Mouse (Mus musculus) T-helper 2 cell (primary cell): ENCODE measurements around the gene Stxbp6.

ENCODE experiments used
- in situ Hi-C: fragments of 300-600 bp; cut with MboI, MseI; formaldehyde crosslinking; loops from one replicate; pipeline ENCODE4 v1.15.1; 2025; ENCODE audit warnings: high pct_unique_total_duplicates

Stxbp6 gene

DNA sequence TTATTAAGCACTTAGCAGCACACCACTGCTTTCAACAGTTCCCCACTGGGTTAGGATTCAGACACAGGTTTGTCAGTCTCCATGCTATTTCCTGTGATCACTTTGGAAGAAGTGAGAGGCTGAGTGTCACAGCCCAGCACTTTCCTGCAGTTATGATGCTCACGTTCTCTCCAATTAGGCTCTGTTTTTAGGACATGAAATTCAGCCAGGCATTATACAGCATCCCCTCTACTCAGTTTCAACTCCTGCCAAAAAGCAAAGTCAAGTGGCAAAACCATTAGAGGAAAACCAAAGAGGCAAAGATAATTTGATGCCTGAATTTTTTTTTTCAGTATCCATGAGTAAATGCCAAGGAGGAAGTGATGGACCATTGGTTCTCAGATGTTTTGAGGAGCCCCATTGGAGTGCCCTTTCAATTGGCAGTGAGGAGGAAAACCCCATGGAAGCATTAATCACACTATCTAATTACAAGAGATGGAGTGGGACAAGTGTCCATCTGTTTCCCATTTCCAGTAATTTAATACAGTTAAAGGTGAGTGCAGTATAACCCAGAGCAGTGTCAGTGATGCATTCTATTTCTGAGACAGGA, 238.5 kb downstream of the Stxbp6 start:
- in situ Hi-C loops: loop anchor here (25.0 kb wide), 1 partner anchor 351 kb away; no protein-coding TSS in a partner anchor

DNA sequence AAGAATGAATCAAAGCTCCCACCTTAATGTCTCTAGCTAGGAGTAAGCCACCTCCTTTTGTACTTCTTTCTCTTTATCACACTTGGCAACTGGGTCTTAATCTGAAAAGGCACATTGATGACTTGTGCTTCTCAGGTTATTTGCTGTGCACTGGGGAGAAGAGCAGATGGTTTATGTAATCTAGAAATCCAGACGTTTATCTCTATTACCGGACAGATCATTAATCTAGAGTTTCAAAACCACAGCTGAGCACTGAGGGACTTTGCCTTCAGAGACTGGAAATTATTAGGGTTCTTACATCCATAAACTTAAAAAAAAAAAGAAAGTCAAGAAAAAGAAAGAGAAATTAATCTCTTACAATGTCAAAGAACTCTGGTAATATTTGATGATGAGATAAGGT, 262.6 kb downstream of the Stxbp6 start:
- in situ Hi-C loops: no loop called here

DNA sequence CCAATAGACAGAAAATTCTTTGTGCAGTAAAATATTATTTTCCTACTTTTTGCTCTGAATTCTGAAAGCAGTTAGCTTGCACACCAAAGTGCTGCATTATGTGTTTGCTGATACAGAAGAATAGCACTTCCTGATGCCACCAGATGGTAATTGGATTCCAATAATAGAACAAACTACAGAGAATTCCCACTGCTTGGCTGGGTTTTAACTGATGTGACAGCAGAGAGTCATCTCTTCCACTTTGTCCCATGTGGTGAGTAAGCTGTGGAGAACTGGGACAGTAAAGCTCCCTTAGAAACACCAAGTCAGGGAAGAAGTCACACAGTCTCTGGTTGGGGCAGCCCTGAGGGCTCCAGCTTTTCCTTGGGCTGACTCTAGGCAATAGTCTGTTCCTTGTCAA, 270.3 kb downstream of the Stxbp6 start:
- in situ Hi-C loops: no loop called here
